Comparison of ENCODE assay signal across 8 mouse cellular contexts in genomic region chr14:8608559-8609171, GRCm38 (mm10). TPM values are rescaled to one million over a fixed set of nuclear protein-coding genes. Genes with fewer than 3 reads are reported as not detected.
DNase-seq lines count a peak whose midpoint lies in the region; ATAC-seq and TF ChIP-seq lines count a peak whose summit lies in the region.

No protein-coding gene starts in this region.

- peak; percentile 93 for TF ChIP-seq CTCF in stomach, postnatal 0 days (IDR thresholded peaks at IDR 0.05; ENCODE audit: low read depth)

- ATAC-seq in embryonic facial prominence, embryonic 12.5 days (ENCODE audit: insufficient number of reproducible peaks, insufficient read depth, low FRiP score, low TSS enrichment) = peak; percentile 77; the same call in 1 of the 2 replicates
- peak; percentile 78; the same call in 1 of the 2 replicates for ATAC-seq in hindbrain, embryonic 11.5 days (ENCODE audit: low FRiP score)
- peak; percentile 78 for ATAC-seq in midbrain, embryonic 11.5 days (ENCODE audit: low FRiP score)
- ATAC-seq in stomach, postnatal 0 days (ENCODE audit: low FRiP score, low TSS enrichment) = peak; percentile 63; the same call in 1 of the 2 replicates

- DNase-seq in heart, adult 18-20 months = peak; percentile 11 to 64
- no peak for DNase-seq in heart, adult 11 months
- DNase-seq in adrenal gland, postnatal 10 days = peak; percentile 70
- peak; percentile 71 for DNase-seq in hindbrain, embryonic 11.5 days (ENCODE audit: low spot score)
- peak; percentile 61 to 79 for DNase-seq in layer of hippocampus, postnatal 14 days (ENCODE audit: low spot score in 2 of 2)
- peak; percentile 92 for DNase-seq in midbrain, embryonic 11.5 days (ENCODE audit: low spot score, missing footprints)
- DNase-seq in stomach, postnatal 0 days (ENCODE audit: low spot score) = peak; percentile 76

- no peak overlapping the region for H3K4me3 ChIP-seq in embryonic facial prominence, embryonic 12.5 days
- H3K4me3 ChIP-seq in hindbrain, embryonic 11.5 days (ENCODE audit: low read depth, low read length) = no peak overlapping the region
- no peak overlapping the region for H3K4me3 ChIP-seq in midbrain, embryonic 11.5 days (ENCODE audit: low read depth, low read length)
- H3K4me3 ChIP-seq in stomach, postnatal 0 days (ENCODE audit: low read depth, low read length) = no peak overlapping the region

- no peaks in the 10 kb centered on the region for H3K36me3 ChIP-seq in embryonic facial prominence, embryonic 12.5 days
- no peaks in the 10 kb centered on the region for H3K36me3 ChIP-seq in hindbrain, embryonic 11.5 days (ENCODE audit: control insufficient read depth, insufficient read depth, low read length)
- no peaks in the 10 kb centered on the region for H3K36me3 ChIP-seq in midbrain, embryonic 11.5 days (ENCODE audit: control insufficient read depth, insufficient read depth, low read length)
- H3K36me3 ChIP-seq in stomach, postnatal 0 days (ENCODE audit: control insufficient read depth, insufficient read depth, low read length) = no peaks in the 10 kb centered on the region

- H3K9ac ChIP-seq in embryonic facial prominence, embryonic 12.5 days = no peak overlapping the region
- H3K9ac ChIP-seq in hindbrain, embryonic 11.5 days (ENCODE audit: low read depth, low read length) = no peak overlapping the region
- H3K9ac ChIP-seq in midbrain, embryonic 11.5 days (ENCODE audit: low read length) = no peak overlapping the region
- H3K9ac ChIP-seq in stomach, postnatal 0 days (ENCODE audit: low read length) = no peak overlapping the region

- H3K9me3 ChIP-seq in embryonic facial prominence, embryonic 12.5 days = no peaks in the 10 kb centered on the region
- H3K9me3 ChIP-seq in hindbrain, embryonic 11.5 days (ENCODE audit: control insufficient read depth, low read length) = no peaks in the 10 kb centered on the region
- H3K9me3 ChIP-seq in midbrain, embryonic 11.5 days (ENCODE audit: control insufficient read depth, low read length) = no peaks in the 10 kb centered on the region
- no peaks in the 10 kb centered on the region for H3K9me3 ChIP-seq in stomach, postnatal 0 days (ENCODE audit: control insufficient read depth, low read length)

- no peaks in the 10 kb centered on the region for H3K4me1 ChIP-seq in embryonic facial prominence, embryonic 12.5 days
- H3K4me1 ChIP-seq in hindbrain, embryonic 11.5 days (replicated peaks; ENCODE audit: control insufficient read depth, insufficient read depth, low read length) = no peaks in the 10 kb centered on the region
- no peaks in the 10 kb centered on the region for H3K4me1 ChIP-seq in midbrain, embryonic 11.5 days (ENCODE audit: control insufficient read depth, insufficient read depth, low read length)
- no peaks in the 10 kb centered on the region for H3K4me1 ChIP-seq in stomach, postnatal 0 days (replicated peaks; ENCODE audit: control insufficient read depth, insufficient read depth)

- H3K4me2 ChIP-seq in embryonic facial prominence, embryonic 12.5 days (replicated peaks) = no peak overlapping the region
- no peak overlapping the region for H3K4me2 ChIP-seq in hindbrain, embryonic 11.5 days (replicated peaks; ENCODE audit: low read depth, low read length)
- no peak overlapping the region for H3K4me2 ChIP-seq in midbrain, embryonic 11.5 days
- no peak overlapping the region for H3K4me2 ChIP-seq in stomach, postnatal 0 days (replicated peaks; ENCODE audit: low read depth)

- H3K27ac ChIP-seq in embryonic facial prominence, embryonic 12.5 days = peak overlapping the region; percentile 69; the same call in 1 of the 2 replicates
- no peak overlapping the region for H3K27ac ChIP-seq in hindbrain, embryonic 11.5 days (ENCODE audit: low read depth, low read length)
- no peak overlapping the region for H3K27ac ChIP-seq in midbrain, embryonic 11.5 days (ENCODE audit: low read depth, low read length)
- H3K27ac ChIP-seq in stomach, postnatal 0 days (replicated peaks) = no peak overlapping the region

- 2% methylated on average over 3 of the region's 3 CpGs for WGBS in embryonic facial prominence, embryonic 12.5 days
- 8% methylated on average over 3 of the region's 3 CpGs for WGBS in hindbrain, embryonic 11.5 days
- 8% methylated on average over 3 of the region's 3 CpGs for WGBS in midbrain, embryonic 11.5 days
- WGBS in stomach, postnatal 0 days = 7% methylated on average over 3 of the region's 3 CpGs

- H3K27me3 ChIP-seq in embryonic facial prominence, embryonic 12.5 days = no peaks in the 10 kb centered on the region
- H3K27me3 ChIP-seq in hindbrain, embryonic 11.5 days (ENCODE audit: control insufficient read depth, insufficient read depth, low read length) = no peaks in the 10 kb centered on the region
- no peaks in the 10 kb centered on the region for H3K27me3 ChIP-seq in midbrain, embryonic 11.5 days (ENCODE audit: control insufficient read depth, insufficient read depth, low read length)
- no peaks in the 10 kb centered on the region for H3K27me3 ChIP-seq in stomach, postnatal 0 days (ENCODE audit: control insufficient read depth, insufficient read depth, low read length)

- no peak for TF ChIP-seq EP300 in stomach, postnatal 0 days (optimal IDR thresholded peaks at IDR 0.05)

RNA-seq across cellular contexts. Expression of gene 4930452B06Rik, which starts 57.4 kb away (rescaled TPM):
- total RNA-seq in heart, adult 18-20 months (2021) = 1 to 10 TPM; 2.5 to 3.1 TPM
- total RNA-seq in adrenal gland, postnatal 10 days (2021) = 1 to 10 TPM; 2.8 to 3.2 TPM
- polyA plus RNA-seq in embryonic facial prominence, embryonic 12.5 days (2016; fragmentation: Nextera tagmentation; extraction: Ambion mirVana) = 11.5 and 13.0 TPM in 2 replicates
- polyA plus RNA-seq in hindbrain, embryonic 11.5 days (2014; fragmentation: Nextera tagmentation; extraction: Ambion mirVana) = 10.5 and 11.4 TPM in 2 replicates
- 1 to 10 TPM; 6.0 to 7.3 TPM for total RNA-seq in layer of hippocampus, postnatal 14 days (2021)
- polyA plus RNA-seq in midbrain, embryonic 11.5 days (2014; fragmentation: Nextera tagmentation; extraction: Ambion mirVana) = 11.5 and 12.7 TPM in 2 replicates
- polyA plus RNA-seq in stomach, postnatal 0 days (2015; fragmentation: Nextera tagmentation; extraction: Ambion mirVana) = 5.0 and 5.8 TPM in 2 replicates
